Mouse (Mus musculus) neural tube, embryonic 14.5 days (tissue): Measurements from ENCODE around the gene Selenok. TPM values are rescaled to one million over a fixed set of nuclear protein-coding genes. Genes with fewer than 3 reads are reported as not detected.

Experiments used
- ATAC-seq: fragments of 200-750 bp; cut with Nextera tagmentation; 2 replicates; pipeline ENCODE4 v1.8.0; 2017; ENCODE audit warnings: low read depth, mild to moderate bottlenecking, moderate TSS enrichment, moderate library complexity
- H3K27ac ChIP-seq: fragments of 300-500 bp; sonication (generic); 2 replicates; pipeline ENCODE4 v1.5.1; 2014; ENCODE audit warnings: low read depth, mild to moderate bottlenecking, control low read depth, low read length, moderate library complexity, mixed read lengths
- H3K27me3 ChIP-seq: fragments of 300-500 bp; sonication (generic); 2 replicates; pipeline ENCODE4 v1.6.1; 2014; ENCODE audit warnings: low read length; ENCODE audit not compliant: control insufficient read depth, insufficient read depth
- H3K36me3 ChIP-seq: fragments of 300-500 bp; sonication (generic); 2 replicates; pipeline ENCODE4 v1.6.1; 2014; ENCODE audit warnings: low read length, mixed read lengths; ENCODE audit not compliant: control insufficient read depth, insufficient read depth
- H3K4me1 ChIP-seq: fragments of 300-500 bp; sonication (generic); 2 replicates; pipeline ENCODE4 v1.6.1; 2014; ENCODE audit warnings: low read length; ENCODE audit not compliant: control insufficient read depth, insufficient read depth
- H3K4me2 ChIP-seq: fragments of 300-500 bp; sonication (generic); 2 replicates; pipeline ENCODE4 v1.6.1; 2014; ENCODE audit warnings: mild to moderate bottlenecking, low read depth, low read length, control low read depth
- H3K4me3 ChIP-seq: fragments of 300-500 bp; sonication (generic); 2 replicates; pipeline ENCODE4 v1.5.1; 2014; ENCODE audit warnings: low read depth, low read length, control low read depth, mixed read lengths
- H3K9ac ChIP-seq: fragments of 300-500 bp; sonication (generic); replicated peaks from 2 replicates; pipeline ENCODE4 v1.6.1; 2014; ENCODE audit warnings: low read depth, mild to moderate bottlenecking, control low read depth, low read length, mixed read lengths
- H3K9me3 ChIP-seq: fragments of 300-500 bp; sonication (generic); 2 replicates; pipeline ENCODE4 v1.6.1; 2016; ENCODE audit warnings: low read length; ENCODE audit not compliant: control insufficient read depth
- WGBS: fragments of 180-500 bp; shearing (Covaris S2); extraction: QIAGEN DNeasy Blood & Tissue Kit; methylation state at CpG from one replicate; pipeline ENCODE4 v1.1.7; 2014; 5-methylcytosine and 5-hydroxymethylcytosine counted together
- polyA plus RNA-seq: library from polyadenylated mRNA; unstranded; fragments of >200 nt; fragmentation: Nextera tagmentation; extraction: Ambion mirVana; gene quantifications from 2 replicates; pipeline ENCODE4 v1.2.1, GENCODE M21; 2014

The Selenok gene
- polyA plus RNA-seq, 1 experiment from 2014 or later: 315 TPM

DNA sequence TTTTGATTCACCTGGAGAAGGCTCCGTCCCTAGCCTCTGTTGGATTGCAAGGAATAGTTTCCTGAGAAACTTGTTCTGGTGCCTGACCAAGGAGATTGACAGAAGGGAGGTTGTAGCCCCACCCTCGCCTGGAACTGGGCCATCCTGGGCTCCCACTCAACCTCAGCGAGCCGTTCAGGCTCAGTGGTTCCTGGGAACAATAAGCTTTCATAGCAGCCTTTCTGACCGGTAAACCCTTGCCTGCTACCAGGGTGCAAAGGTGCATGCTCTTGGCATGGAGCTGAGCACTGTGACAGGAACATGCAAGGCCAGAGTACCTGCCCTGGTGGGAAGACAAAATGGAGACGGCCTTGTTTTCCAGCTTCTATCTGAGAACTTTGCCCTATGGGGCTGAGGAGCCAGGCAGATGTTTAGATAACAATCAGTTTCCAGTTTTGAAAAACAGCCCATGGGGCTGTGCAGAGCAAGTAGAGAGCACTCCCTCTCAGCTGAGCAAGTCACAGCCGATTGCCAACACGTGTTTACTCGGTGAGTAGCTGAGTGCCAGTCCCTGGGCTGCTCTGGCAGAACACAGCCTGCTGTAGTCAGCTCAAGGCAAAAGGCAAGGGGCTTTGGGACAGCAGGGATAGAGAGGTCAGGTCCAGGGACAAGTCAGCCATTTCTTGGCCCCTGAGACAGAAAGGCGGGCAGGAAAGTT, 41.9 kb downstream of the Selenok start:
- Histone ChIP-seq H3K36me3 (no peaks in the 10 kb centered on the region), H3K27me3 (no peaks in the 10 kb centered on the region), H3K27ac (no peak overlapping the region), H3K4me3 (no peak overlapping the region), H3K4me2 (no peak overlapping the region), H3K9me3 (no peaks in the 10 kb centered on the region), H3K9ac (no peak overlapping the region), H3K4me1 (peaks cover 5% of the 10 kb centered on the region)
- WGBS: 80% methylated on average over 10 of the region's 10 CpGs
- no peak for ATAC-seq

DNA sequence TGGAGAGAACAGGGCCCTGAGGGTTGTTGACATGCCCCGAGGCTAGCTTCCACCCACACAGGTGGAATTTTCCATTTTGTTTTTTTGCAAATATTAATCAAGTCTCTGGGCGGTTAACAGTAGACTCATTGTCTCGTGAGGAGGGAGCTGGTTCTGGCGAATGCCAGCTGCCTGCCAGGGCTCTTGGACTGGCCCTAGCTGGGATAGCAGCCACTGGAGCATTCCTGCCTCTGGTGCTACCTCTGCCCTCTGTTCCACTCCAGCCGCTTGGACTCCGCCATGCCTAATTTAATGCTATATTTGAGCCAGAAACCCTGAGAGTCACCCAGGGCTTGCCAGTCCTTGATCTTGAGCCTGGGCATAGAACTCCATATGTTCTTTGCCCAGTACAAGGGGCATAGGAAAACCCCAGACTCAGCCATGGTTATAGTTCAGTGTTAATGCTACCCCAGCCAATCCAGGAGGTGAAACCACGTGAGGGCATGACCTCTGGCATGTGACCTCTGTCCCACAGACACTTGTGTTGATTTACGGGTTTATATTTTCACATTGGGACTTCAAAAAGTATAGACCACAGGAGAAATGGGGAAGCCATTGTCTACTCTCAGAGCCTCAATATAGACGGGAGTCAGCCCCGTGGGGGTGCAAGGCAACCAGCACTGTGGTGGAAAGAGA, 43.9 kb downstream of the Selenok start:
- H3K4me1 ChIP-seq: peaks cover 5% of the 10 kb centered on the region
- no peak for ATAC-seq
- no peaks in the 10 kb centered on the region for H3K9me3 ChIP-seq
- H3K27ac ChIP-seq: no peak overlapping the region
- H3K36me3 ChIP-seq: no peaks in the 10 kb centered on the region
- H3K9ac ChIP-seq: no peak overlapping the region
- no peak overlapping the region for H3K4me3 ChIP-seq
- no peak overlapping the region for H3K4me2 ChIP-seq
- no peaks in the 10 kb centered on the region for H3K27me3 ChIP-seq
- WGBS: 78% methylated on average over 10 of the region's 10 CpGs

DNA sequence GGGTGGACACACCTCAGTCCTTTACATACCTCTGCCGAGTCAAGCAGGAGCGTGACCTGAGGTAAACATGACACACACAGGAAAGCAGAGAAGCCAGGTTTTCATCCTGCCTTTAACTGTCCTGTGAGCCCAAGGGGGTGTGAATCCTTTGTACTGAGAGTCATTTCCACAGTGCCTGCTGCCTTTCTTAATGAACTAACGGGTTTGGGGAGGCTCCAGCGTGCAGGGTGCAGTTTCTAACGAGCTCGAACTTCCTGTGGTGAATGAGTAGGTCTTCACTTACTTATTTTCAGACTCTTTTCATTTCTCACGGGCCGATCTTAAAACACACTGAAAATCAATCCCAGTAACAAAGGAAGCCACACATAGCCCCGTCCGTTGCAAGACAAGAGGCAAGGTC, 46.4 kb downstream of the Selenok start:
- ATAC-seq: no peak
- H3K4me2 ChIP-seq: no peak overlapping the region
- H3K4me3 ChIP-seq: no peak overlapping the region
- H3K9me3 ChIP-seq: no peaks in the 10 kb centered on the region
- no peaks in the 10 kb centered on the region for H3K4me1 ChIP-seq
- 57% methylated on average over 10 of the region's 10 CpGs for WGBS
- no peak overlapping the region for H3K27ac ChIP-seq
- no peaks in the 10 kb centered on the region for H3K27me3 ChIP-seq
- H3K9ac ChIP-seq: no peak overlapping the region
- no peaks in the 10 kb centered on the region for H3K36me3 ChIP-seq

DNA sequence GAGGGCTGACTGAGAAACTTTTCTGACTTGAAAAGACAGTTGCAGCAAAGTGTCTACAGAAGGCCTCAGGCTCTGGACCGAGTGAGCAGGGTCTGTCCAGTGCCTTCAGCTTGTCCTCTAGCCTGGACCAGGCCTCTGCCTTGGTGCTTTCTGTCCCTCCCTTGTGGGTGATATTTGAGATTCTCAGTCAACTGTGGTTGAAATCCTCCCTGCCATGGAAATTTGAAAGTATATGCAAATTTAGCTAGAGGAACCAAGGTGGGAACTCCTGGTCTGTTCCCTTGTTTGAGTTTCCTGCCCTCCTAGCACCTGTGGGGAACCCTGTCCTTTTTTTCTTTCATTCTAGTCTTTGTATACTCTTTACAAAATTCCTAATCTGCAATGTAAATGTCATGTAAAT, 46.9 kb downstream of the Selenok start:
- WGBS: 71% methylated on average over 1 of the region's 1 CpGs
- no peak overlapping the region for H3K9ac ChIP-seq
- no peak for ATAC-seq

DNA sequence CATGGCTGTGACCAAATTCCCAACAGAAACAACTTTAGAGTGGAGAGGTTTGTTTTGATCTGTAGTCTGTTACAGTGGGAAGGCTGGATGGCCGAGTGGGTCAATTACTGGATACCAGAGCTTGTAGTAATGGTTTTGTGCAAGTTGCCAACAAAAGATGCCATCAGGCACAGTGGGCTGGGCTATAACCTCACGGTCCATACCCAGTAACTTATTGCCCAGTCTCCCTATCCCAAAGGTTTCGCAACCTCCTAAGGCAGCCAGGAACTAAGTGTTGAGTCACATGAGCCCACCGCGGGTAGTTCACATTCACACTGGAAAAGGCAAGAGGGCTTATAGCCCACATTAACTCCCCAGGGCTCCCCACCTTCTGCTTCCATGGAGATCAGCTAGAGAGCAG, 48.6 kb downstream of the Selenok start:
- no peak overlapping the region for H3K4me3 ChIP-seq
- H3K4me2 ChIP-seq: no peak overlapping the region
- no peak overlapping the region for H3K9ac ChIP-seq
- H3K36me3 ChIP-seq: no peaks in the 10 kb centered on the region
- H3K9me3 ChIP-seq: no peaks in the 10 kb centered on the region
- no peaks in the 10 kb centered on the region for H3K4me1 ChIP-seq
- WGBS: 88% methylated on average over 5 of the region's 5 CpGs
- H3K27me3 ChIP-seq: no peaks in the 10 kb centered on the region
- ATAC-seq: no peak
- H3K27ac ChIP-seq: no peak overlapping the region

More for the DNA sequence above, 46.9 kb downstream of the Selenok start:
- H3K9me3 ChIP-seq: no peaks in the 10 kb centered on the region
- H3K27ac ChIP-seq: no peak overlapping the region
- H3K4me1 ChIP-seq: no peaks in the 10 kb centered on the region
- no peak overlapping the region for H3K4me2 ChIP-seq
- H3K27me3 ChIP-seq: no peaks in the 10 kb centered on the region
- no peak overlapping the region for H3K4me3 ChIP-seq
- H3K36me3 ChIP-seq: no peaks in the 10 kb centered on the region

DNA sequence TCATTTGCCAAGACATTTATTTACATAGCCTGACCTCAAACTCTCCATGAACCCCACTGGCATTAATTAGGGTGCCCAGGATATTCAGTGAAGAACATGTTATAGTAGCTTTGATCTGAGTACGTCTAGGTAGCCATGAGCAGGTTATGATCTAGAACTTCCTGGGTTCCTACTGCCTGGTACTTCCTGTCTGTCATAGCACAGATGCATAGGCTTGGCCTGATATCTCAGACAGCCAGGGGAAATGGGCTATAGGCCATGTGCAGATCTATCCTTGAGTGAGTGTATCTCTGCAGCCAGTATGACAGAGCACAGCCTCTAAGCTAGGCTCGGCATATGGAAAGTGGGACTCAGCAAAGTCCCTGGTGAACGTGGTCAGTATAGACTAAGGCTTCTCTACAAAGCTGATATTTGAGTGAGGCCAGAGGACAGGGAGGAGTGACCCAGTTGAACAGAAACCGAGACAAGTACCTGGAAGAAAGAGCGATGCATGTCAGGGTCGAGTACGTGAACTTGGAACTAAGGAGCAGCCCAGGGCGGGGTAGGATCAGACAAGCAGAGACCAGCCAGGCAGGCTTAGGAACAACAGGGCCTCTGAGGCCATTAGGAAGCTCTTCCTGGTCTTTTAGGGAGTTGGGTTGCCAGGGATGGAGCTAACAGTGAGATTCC, 49.8 kb downstream of the Selenok start:
- no peak overlapping the region for H3K27ac ChIP-seq
- H3K36me3 ChIP-seq: no peaks in the 10 kb centered on the region
- H3K4me3 ChIP-seq: no peak overlapping the region
- 93% methylated on average over 8 of the region's 8 CpGs for WGBS
- no peak overlapping the region for H3K9ac ChIP-seq
- H3K4me2 ChIP-seq: no peak overlapping the region
- no peaks in the 10 kb centered on the region for H3K4me1 ChIP-seq
- H3K27me3 ChIP-seq: no peaks in the 10 kb centered on the region
- no peak for ATAC-seq
- H3K9me3 ChIP-seq: no peaks in the 10 kb centered on the region

DNA sequence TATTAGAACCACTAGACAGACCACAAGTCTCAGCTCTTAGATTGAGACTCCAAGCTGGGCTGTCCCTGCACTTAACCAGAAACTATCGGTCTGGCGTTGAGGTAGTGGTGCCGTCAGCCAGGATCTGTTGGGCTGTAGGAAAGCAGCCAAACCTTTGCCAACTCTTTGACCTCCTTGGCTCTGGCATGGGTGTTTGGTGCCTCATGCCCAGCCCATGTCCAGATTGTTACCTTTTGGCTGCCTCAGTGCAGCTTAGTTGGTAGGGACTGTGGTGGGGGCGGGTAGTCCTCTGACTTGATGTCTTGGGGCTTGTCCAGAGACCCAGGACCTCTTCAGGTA, 50.3 kb downstream of the Selenok start:
- Histone ChIP-seq H3K4me2 (no peak overlapping the region), H3K27me3 (no peaks in the 10 kb centered on the region), H3K9me3 (no peaks in the 10 kb centered on the region), H3K9ac (no peak overlapping the region), H3K4me3 (no peak overlapping the region), H3K4me1 (no peaks in the 10 kb centered on the region), H3K27ac (no peak overlapping the region), H3K36me3 (no peaks in the 10 kb centered on the region)
- no peak for ATAC-seq
- 100% methylated on average over 4 of the region's 4 CpGs for WGBS

DNA sequence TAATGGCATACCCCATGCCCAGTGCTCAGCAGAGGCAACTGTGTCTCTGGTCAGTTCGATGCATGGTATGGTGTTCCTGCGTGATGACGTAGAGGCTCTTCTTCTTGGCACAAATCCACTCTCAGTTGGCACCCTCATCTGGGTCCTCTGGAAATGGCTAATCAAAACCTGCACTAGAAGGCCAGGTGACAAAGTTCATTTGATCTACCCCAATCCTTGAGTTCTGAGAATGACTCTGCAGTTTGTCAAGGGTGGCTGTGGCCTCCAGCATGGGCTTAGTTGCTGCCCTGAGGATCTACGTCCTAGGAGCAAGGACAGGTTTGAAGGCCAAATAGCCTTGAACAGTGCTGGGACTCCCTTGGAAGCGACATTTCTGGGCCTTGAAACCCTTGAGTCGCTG, 50.7 kb downstream of the Selenok start:
- H3K4me1 ChIP-seq: no peaks in the 10 kb centered on the region
- no peak for ATAC-seq
- H3K9ac ChIP-seq: no peak overlapping the region
- WGBS: 97% methylated on average over 6 of the region's 6 CpGs
- no peaks in the 10 kb centered on the region for H3K36me3 ChIP-seq
- H3K27ac ChIP-seq: no peak overlapping the region
- H3K9me3 ChIP-seq: no peaks in the 10 kb centered on the region
- no peak overlapping the region for H3K4me2 ChIP-seq
- no peak overlapping the region for H3K4me3 ChIP-seq
- no peaks in the 10 kb centered on the region for H3K27me3 ChIP-seq

DNA sequence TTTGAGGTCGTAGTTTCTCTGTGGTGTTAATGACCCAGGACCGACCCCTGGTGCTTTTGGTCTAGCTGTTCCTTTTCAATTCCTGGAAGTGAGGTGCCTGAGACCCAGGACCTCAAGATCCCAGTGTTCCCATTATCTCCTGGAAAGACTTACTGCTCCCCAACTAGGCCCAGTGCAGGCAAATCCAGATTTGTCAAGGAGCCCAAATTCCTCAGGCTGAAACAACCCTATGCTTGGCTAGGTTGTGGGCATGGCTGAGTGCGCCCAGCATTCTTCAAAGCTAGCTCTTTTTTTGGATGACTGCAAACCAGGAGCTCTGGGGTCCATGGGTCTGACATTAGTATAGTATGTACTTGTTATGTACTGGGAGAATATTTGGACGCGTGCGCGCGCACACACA, 51.3 kb downstream of the Selenok start:
- Histone ChIP-seq H3K4me3 (no peak overlapping the region), H3K4me1 (no peaks in the 10 kb centered on the region), H3K9ac (no peak overlapping the region), H3K9me3 (no peaks in the 10 kb centered on the region), H3K27ac (no peak overlapping the region), H3K4me2 (no peak overlapping the region), H3K36me3 (no peaks in the 10 kb centered on the region), H3K27me3 (no peaks in the 10 kb centered on the region)
- no peak for ATAC-seq
- WGBS: 92% methylated on average over 8 of the region's 8 CpGs
